Mouse (Mus musculus): ENCODE results near the gene Lmntd1. TPM values are rescaled to one million over a fixed set of nuclear protein-coding genes. Genes with fewer than 3 reads are reported as not detected.

Lmntd1 gene
- total and polyA plus RNA-seq, 3 experiments = 0.08 to 0.43 (median 0.26) TPM

DNA sequence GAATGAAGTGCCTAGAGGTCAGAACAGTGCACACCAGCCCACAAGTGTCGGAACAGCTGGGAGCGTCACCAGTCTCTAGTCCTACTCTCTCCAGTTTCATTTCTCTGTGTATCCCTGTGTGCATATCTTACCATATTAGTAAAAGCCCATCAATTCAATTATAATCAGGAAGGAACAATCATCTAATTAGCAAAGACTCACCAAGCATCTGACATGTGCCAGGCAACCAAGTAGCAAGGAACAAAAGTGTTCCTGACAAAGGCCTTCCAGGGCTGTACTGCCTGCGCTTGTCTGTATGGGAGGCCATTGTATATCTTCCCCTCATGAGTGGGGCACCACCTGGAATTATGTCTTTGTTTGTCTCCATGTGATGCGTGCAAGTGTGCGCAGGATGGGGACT lies 3.2 kb downstream of the Lmntd1 start:
- no peaks in the 10 kb centered on the region for H3K27me3 ChIP-seq (replicated peaks)
- peaks cover 0 to 3% of the 10 kb centered on the region in 2 experiments; a peak in 2 of 4 replicates for H3K4me1 ChIP-seq (ENCODE audit: control insufficient read depth in 1 of 2, insufficient read depth in 2 of 2)

DNA sequence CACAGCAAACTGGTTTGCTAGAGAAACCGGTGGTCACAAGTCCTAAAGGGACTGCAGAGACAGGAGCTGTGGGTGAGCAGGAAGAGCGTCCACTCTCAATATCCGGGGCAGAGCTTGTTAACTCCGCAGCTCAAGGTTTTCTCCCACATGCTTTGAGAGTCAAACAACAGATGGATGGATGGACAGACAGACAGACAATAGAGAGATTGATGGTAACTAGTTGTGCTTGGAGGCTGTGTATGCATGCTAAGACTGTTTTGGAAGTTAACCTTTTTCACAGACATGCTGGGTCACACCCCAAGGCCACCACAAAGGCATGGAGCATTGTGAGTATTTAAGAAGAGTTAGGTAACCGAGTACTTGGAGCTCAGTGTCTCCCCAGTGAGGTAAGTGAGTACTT lies 5.4 kb downstream of the Lmntd1 start:
- no peaks in the 10 kb centered on the region for H3K27me3 ChIP-seq (replicated peaks)
- H3K27ac ChIP-seq (ENCODE audit: insufficient read depth, low read depth) = no peak overlapping the region
- no peaks in the 10 kb centered on the region for H3K79me2 ChIP-seq (replicated peaks; ENCODE audit: control insufficient read depth, extremely low read depth, insufficient read depth, poor library complexity, severe bottlenecking)
- dilution Hi-C loops (cut with MboI; ENCODE audit: extremely low pct_ligation_motif_present, extremely low pct_unique_long_range_greater_than_20kb, low sequenced_read_pairs) = no loop called here
- no peak overlapping the region for H3K4me2 ChIP-seq (ENCODE audit: insufficient read depth, low read depth, poor library complexity, severe bottlenecking)
- H3K9me3 ChIP-seq (replicated peaks; ENCODE audit: low read length) = no peaks in the 10 kb centered on the region
- no peak for DNase-seq (ENCODE audit: extremely low read depth)
- H3K36me3 ChIP-seq (replicated peaks in 1 of 2; ENCODE audit: control insufficient read depth in 1 of 2, insufficient read depth in 1 of 2, low read length in 1 of 2) = no peaks in the 10 kb centered on the region
- H3K4me1 ChIP-seq (ENCODE audit: control insufficient read depth in 1 of 2, insufficient read depth in 2 of 2) = no peaks in the 10 kb centered on the region
- no peak overlapping the region for H3K9ac ChIP-seq (ENCODE audit: insufficient read depth, low read depth)
- TF ChIP-seq EP300 (IDR thresholded peaks at IDR 0.05; ENCODE audit: low read length) = no peak
- TF ChIP-seq CTCF (conservative IDR thresholded peaks at IDR 0.05 in 1 of 2, IDR thresholded peaks at IDR 0.05 in 1 of 2; ENCODE audit: low read depth in 2 of 2, low read length in 2 of 2) = no peak
- TF ChIP-seq MXI1 (IDR thresholded peaks at IDR 0.05; ENCODE audit: low read depth, low read length) = no peak
- TF ChIP-seq TBP (conservative IDR thresholded peaks at IDR 0.05; ENCODE audit: low read depth, low read length) = no peak
- no peak for TF ChIP-seq RCOR1 (conservative IDR thresholded peaks at IDR 0.05; ENCODE audit: low read depth, low read length)
- TF ChIP-seq IRF4 (IDR thresholded peaks at IDR 0.05; ENCODE audit: low read depth, low read length) = no peak
- no peak for TF ChIP-seq MAZ (IDR thresholded peaks at IDR 0.05; ENCODE audit: low read depth, low read length)
- TF ChIP-seq JUN (IDR thresholded peaks at IDR 0.05; ENCODE audit: insufficient read depth, low read depth, low read length) = no peak
- no peak overlapping the region for H3K4me3 ChIP-seq (replicated peaks in 1 of 3; ENCODE audit: low read depth in 2 of 3, low read length in 2 of 3, poor library complexity in 1 of 3)
- in situ Hi-C loops (cut with MboI; ENCODE audit: low pct_ligation_motif_present, low pct_unique_long_range_greater_than_20kb, low sequenced_read_pairs) = no loop called here

More for the DNA sequence above, 3.2 kb downstream of the Lmntd1 start:
- no peak overlapping the region for H3K9ac ChIP-seq (ENCODE audit: insufficient read depth, low read depth)
- no peaks in the 10 kb centered on the region for H3K9me3 ChIP-seq (replicated peaks; ENCODE audit: low read length)
- no peak overlapping the region for H3K4me2 ChIP-seq (ENCODE audit: insufficient read depth, low read depth, poor library complexity, severe bottlenecking)
- TF ChIP-seq NRF1 (IDR thresholded peaks at IDR 0.05; ENCODE audit: low read depth, low read length) = no peak
- TF ChIP-seq KAT2A (IDR thresholded peaks at IDR 0.05; ENCODE audit: insufficient replicate concordance, low read length) = no peak
- no peak for TF ChIP-seq USF1 (IDR thresholded peaks at IDR 0.05; ENCODE audit: low read depth, low read length)
- dilution Hi-C loops (cut with MboI; ENCODE audit: extremely low pct_ligation_motif_present, extremely low pct_unique_long_range_greater_than_20kb, low sequenced_read_pairs) = no loop called here
- H3K4me3 ChIP-seq (replicated peaks in 1 of 3; ENCODE audit: low read depth in 2 of 3, low read length in 2 of 3, poor library complexity in 1 of 3) = no peak overlapping the region
- H3K27ac ChIP-seq (ENCODE audit: insufficient read depth, low read depth) = no peak overlapping the region
- H3K79me2 ChIP-seq (replicated peaks; ENCODE audit: control insufficient read depth, extremely low read depth, insufficient read depth, poor library complexity, severe bottlenecking) = no peaks in the 10 kb centered on the region
- no peak for DNase-seq (ENCODE audit: extremely low read depth)
- H3K36me3 ChIP-seq (replicated peaks in 1 of 2; ENCODE audit: control insufficient read depth in 1 of 2, insufficient read depth in 1 of 2, low read length in 1 of 2) = no peaks in the 10 kb centered on the region
- in situ Hi-C loops (cut with MboI; ENCODE audit: low pct_ligation_motif_present, low pct_unique_long_range_greater_than_20kb, low sequenced_read_pairs) = no loop called here

- dilution Hi-C loops (cut with MboI; ENCODE audit: extremely low pct_ligation_motif_present, extremely low pct_unique_long_range_greater_than_20kb, low sequenced_read_pairs) = no loop called here
- Histone ChIP-seq H3K79me2 (replicated peaks; ENCODE audit: control insufficient read depth, extremely low read depth, insufficient read depth, poor library complexity, severe bottlenecking) (no peaks in the 10 kb centered on the region), H3K4me3 (replicated peaks in 1 of 3; ENCODE audit: low read depth in 2 of 3, low read length in 2 of 3, poor library complexity in 1 of 3) (no peak overlapping the region), H3K9ac (ENCODE audit: insufficient read depth, low read depth) (no peak overlapping the region), H3K27me3 (replicated peaks) (no peaks in the 10 kb centered on the region), H3K4me1 (ENCODE audit: control insufficient read depth in 1 of 2, insufficient read depth in 2 of 2) (no peaks in the 10 kb centered on the region), H3K4me2 (ENCODE audit: insufficient read depth, low read depth, poor library complexity, severe bottlenecking) (no peak overlapping the region), H3K27ac (ENCODE audit: insufficient read depth, low read depth) (no peak overlapping the region), H3K9me3 (replicated peaks; ENCODE audit: low read length) (no peaks in the 10 kb centered on the region), H3K36me3 (replicated peaks in 1 of 2; ENCODE audit: control insufficient read depth in 1 of 2, insufficient read depth in 1 of 2, low read length in 1 of 2) (no peaks in the 10 kb centered on the region)
- no peak for DNase-seq (ENCODE audit: extremely low read depth)
- TF ChIP-seq MXI1 (IDR thresholded peaks at IDR 0.05; ENCODE audit: low read depth, low read length) = no peak
- no peak for TF ChIP-seq NRF1 (IDR thresholded peaks at IDR 0.05; ENCODE audit: low read depth, low read length)
- no peak for TF ChIP-seq ZC3H11A (IDR thresholded peaks at IDR 0.05; ENCODE audit: low read depth, low read length)
- in situ Hi-C loops (cut with MboI; ENCODE audit: low pct_ligation_motif_present, low pct_unique_long_range_greater_than_20kb, low sequenced_read_pairs) = no loop called here
These were observed 6.4 kb downstream of the Lmntd1 start for GRCm38 (mm10) chr6:145607746-145608145.

All from CH12.LX (cell line).